Mouse (Mus musculus) midbrain, embryonic 15.5 days (tissue): ENCODE measurements at regions not wholly inside any gene's neighbourhood (a gene's known extent, or its start where the extent isn't known, plus 50 kb on each side); places are given as distances from the start of the nearest gene placed in this dataset.
A peak's percentile ranks its signal among the peaks of the same experiment; 100 is the strongest.

Experiments
- ATAC-seq: fragments of 200-750 bp; cut with Nextera tagmentation; replicated peaks from 2 replicates; pipeline ENCODE4 v1.8.0; 2017; ENCODE audit warnings: moderate TSS enrichment
- H3K27ac ChIP-seq: fragments of 300-500 bp; sonication (generic); 2 replicates; pipeline ENCODE4 v1.5.1; 2015; ENCODE audit warnings: mild to moderate bottlenecking, inconsistent platforms
- H3K27me3 ChIP-seq: fragments of 300-500 bp; sonication (generic); replicated peaks from 2 replicates; pipeline ENCODE4 v1.6.1; 2015; ENCODE audit warnings: inconsistent platforms
- H3K36me3 ChIP-seq: fragments of 300-500 bp; sonication (generic); replicated peaks from 2 replicates; pipeline ENCODE4 v1.6.1; 2015; ENCODE audit warnings: inconsistent platforms
- H3K4me1 ChIP-seq: fragments of 300-500 bp; sonication (generic); 2 replicates; pipeline ENCODE4 v1.6.1; 2015; ENCODE audit warnings: inconsistent platforms
- H3K4me2 ChIP-seq: fragments of 300-500 bp; sonication (generic); 2 replicates; pipeline ENCODE4 v1.6.1; 2015; ENCODE audit warnings: inconsistent platforms, mild to moderate bottlenecking, moderate library complexity
- H3K4me3 ChIP-seq: fragments of 300-500 bp; sonication (generic); 2 replicates; pipeline ENCODE4 v1.5.1; 2015; ENCODE audit warnings: mild to moderate bottlenecking, inconsistent platforms
- H3K9ac ChIP-seq: fragments of 300-500 bp; sonication (generic); 2 replicates; pipeline ENCODE4 v1.6.1; 2015; ENCODE audit warnings: mild to moderate bottlenecking, inconsistent platforms
- H3K9me3 ChIP-seq: fragments of 300-500 bp; sonication (generic); 2 replicates; pipeline ENCODE4 v1.6.1; 2016; ENCODE audit warnings: inconsistent platforms
- WGBS: fragments of 180-500 bp; shearing (Covaris S2); methylation state at CpG from one replicate; pipeline ENCODE4 v1.1.7; 2015; ENCODE audit warnings: mixed read lengths; 5-methylcytosine and 5-hydroxymethylcytosine counted together

- H3K9ac ChIP-seq = no peak overlapping the region
- H3K36me3 ChIP-seq = no peaks in the 10 kb centered on the region
- ATAC-seq = peak; percentile 28; the same call in 1 of the 2 replicates
- WGBS = 64% methylated on average over 14 of the region's 14 CpGs
- no peak overlapping the region for H3K4me3 ChIP-seq
- no peaks in the 10 kb centered on the region for H3K9me3 ChIP-seq
- peaks cover 18% of the 10 kb centered on the region for H3K4me1 ChIP-seq
- no peak overlapping the region for H3K4me2 ChIP-seq
- H3K27ac ChIP-seq = peak overlapping the region; percentile 9; the same call in 1 of the 2 replicates
- no peaks in the 10 kb centered on the region for H3K27me3 ChIP-seq
Measured at GRCm38 (mm10) chr12:29178168-29178895, 349.9 kb upstream of the Myt1l start.

DNA sequence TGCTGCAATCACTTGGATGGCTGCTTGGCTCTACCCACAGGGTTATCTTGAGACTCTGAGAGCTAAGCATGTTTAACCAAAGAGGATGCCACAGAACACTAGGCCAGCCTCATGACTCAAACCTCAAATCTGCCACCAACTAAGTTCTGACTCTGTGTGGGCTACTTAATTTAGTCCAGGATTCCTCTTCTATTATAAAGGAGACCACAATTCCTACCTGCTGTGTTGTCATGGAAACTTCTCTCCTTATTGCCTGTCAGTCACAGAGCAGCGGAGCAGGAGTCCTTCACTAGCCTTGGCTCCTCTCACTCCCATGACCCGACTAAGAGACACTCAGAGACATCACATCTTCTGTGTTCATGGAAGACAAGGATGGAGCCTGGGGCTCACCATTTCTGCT, 348.8 kb upstream of the Myt1l start:
- ATAC-seq = peak; percentile 48; the same call in 1 of the 2 replicates
- no peaks in the 10 kb centered on the region for H3K36me3 ChIP-seq
- peaks cover 18% of the 10 kb centered on the region for H3K4me1 ChIP-seq
- WGBS = 13% methylated on average over 2 of the region's 2 CpGs
- H3K4me3 ChIP-seq = no peak overlapping the region
- no peak overlapping the region for H3K9ac ChIP-seq
- peak overlapping the region; percentile 38; the same call in 1 of the 2 replicates for H3K27ac ChIP-seq
- no peaks in the 10 kb centered on the region for H3K9me3 ChIP-seq
- H3K4me2 ChIP-seq = no peak overlapping the region
- H3K27me3 ChIP-seq = no peaks in the 10 kb centered on the region

DNA sequence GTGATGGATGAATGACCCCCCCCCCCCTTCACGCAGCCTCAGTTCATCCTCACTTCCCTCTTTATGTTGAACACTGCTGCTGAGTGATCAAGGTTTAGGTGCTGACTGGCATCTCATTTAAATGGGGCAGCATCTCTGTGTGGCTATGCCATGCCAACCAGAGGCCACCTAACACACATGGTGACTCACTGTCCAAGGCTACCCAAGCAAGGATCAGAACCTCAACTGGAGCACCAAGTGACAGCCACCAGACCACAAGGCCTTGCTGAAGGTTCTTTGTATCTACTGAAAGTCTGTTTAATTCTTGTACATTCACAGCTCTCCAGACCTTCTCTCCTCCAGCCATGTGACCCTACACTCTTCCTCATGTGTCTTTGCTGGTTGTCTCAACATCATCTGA, 347.6 kb upstream of the Myt1l start:
- H3K9ac ChIP-seq = no peak overlapping the region
- H3K4me3 ChIP-seq = no peak overlapping the region
- H3K4me1 ChIP-seq = peaks cover 18% of the 10 kb centered on the region
- no peaks in the 10 kb centered on the region for H3K27me3 ChIP-seq
- no peaks in the 10 kb centered on the region for H3K9me3 ChIP-seq
- no peak overlapping the region for H3K27ac ChIP-seq
- no peaks in the 10 kb centered on the region for H3K36me3 ChIP-seq
- ATAC-seq = no peak
- WGBS = 68% methylated on average over 1 of the region's 1 CpGs
- no peak overlapping the region for H3K4me2 ChIP-seq

DNA sequence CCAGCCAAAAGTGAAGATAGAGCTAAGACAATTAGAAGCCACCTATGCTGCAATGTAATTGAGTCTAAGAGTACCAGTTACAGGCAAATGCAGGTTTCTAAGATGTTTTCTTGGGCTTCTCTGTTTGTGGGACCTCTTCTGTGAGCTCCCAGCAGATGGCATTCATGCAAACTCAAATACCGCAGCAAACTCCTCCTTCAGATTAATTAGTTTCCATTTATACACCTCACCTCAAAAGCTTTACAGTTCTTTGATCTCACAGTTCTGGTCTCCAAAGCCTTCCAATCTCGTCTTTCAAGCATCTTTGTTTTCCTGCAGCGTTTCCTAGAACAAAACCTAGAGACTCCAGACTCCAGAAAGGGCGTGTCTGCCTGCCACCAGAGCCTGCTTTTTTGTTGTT, 340.6 kb upstream of the Myt1l start:
- WGBS = 30% methylated on average over 4 of the region's 4 CpGs
- H3K4me1 ChIP-seq = no peaks in the 10 kb centered on the region
- no peak for ATAC-seq
- no peak overlapping the region for H3K4me3 ChIP-seq
- no peaks in the 10 kb centered on the region for H3K9me3 ChIP-seq
- no peak overlapping the region for H3K4me2 ChIP-seq
- H3K27me3 ChIP-seq = no peaks in the 10 kb centered on the region
- peak overlapping the region; percentile 49; the same call in 1 of the 2 replicates for H3K27ac ChIP-seq
- H3K36me3 ChIP-seq = no peaks in the 10 kb centered on the region
- no peak overlapping the region for H3K9ac ChIP-seq

DNA sequence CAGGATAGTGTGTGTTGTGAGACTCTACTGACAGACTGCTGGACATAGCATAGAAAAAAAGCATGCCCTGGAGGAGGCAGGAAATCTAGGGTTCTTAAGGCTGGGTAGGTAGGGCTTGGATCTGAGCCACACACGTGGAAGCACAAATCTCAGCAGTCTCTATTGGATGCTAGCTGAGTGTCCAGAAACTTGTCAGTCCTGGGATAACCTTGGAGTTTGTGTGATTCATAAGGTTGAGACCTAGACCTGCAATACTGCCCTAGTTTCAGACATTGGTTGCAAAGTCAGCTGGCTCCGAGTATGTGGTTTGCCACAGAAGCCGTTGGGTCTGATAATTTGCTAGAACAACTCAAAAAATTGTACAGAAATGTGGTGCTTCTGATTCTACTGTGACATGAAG, 335.8 kb upstream of the Myt1l start:
- no peaks in the 10 kb centered on the region for H3K4me1 ChIP-seq
- no peaks in the 10 kb centered on the region for H3K36me3 ChIP-seq
- 88% methylated on average over 3 of the region's 3 CpGs for WGBS
- no peak overlapping the region for H3K4me3 ChIP-seq
- no peaks in the 10 kb centered on the region for H3K27me3 ChIP-seq
- no peak overlapping the region for H3K9ac ChIP-seq
- no peak overlapping the region for H3K4me2 ChIP-seq
- H3K27ac ChIP-seq = no peak overlapping the region
- H3K9me3 ChIP-seq = no peaks in the 10 kb centered on the region
- no peak for ATAC-seq

- no peaks in the 10 kb centered on the region for H3K9me3 ChIP-seq
- H3K27me3 ChIP-seq = no peaks in the 10 kb centered on the region
- no peak overlapping the region for H3K4me2 ChIP-seq
- no peak overlapping the region for H3K27ac ChIP-seq
- H3K9ac ChIP-seq = no peak overlapping the region
- WGBS = 60% methylated on average over 3 of the region's 3 CpGs
- H3K4me1 ChIP-seq = no peaks in the 10 kb centered on the region
- no peaks in the 10 kb centered on the region for H3K36me3 ChIP-seq
- no peak for ATAC-seq
- no peak overlapping the region for H3K4me3 ChIP-seq
Measured at GRCm38 (mm10) chr12:29211946-29212345, 316.2 kb upstream of the Myt1l start.

GRCm38 (mm10) chr12:29213625-29214024, 314.6 kb upstream of the Myt1l start:
- Histone ChIP-seq H3K9me3 (no peaks in the 10 kb centered on the region), H3K36me3 (no peaks in the 10 kb centered on the region), H3K4me2 (no peak overlapping the region), H3K4me1 (no peaks in the 10 kb centered on the region), H3K9ac (no peak overlapping the region), H3K27me3 (no peaks in the 10 kb centered on the region), H3K27ac (no peak overlapping the region), H3K4me3 (no peak overlapping the region)
- ATAC-seq = no peak
- 91% methylated on average over 1 of the region's 1 CpGs for WGBS

GRCm38 (mm10) chr12:29222099-29222498, 306.1 kb upstream of the Myt1l start:
- ATAC-seq = no peak
- Histone ChIP-seq H3K27ac (no peak overlapping the region), H3K9ac (no peak overlapping the region), H3K27me3 (no peaks in the 10 kb centered on the region), H3K4me1 (no peaks in the 10 kb centered on the region), H3K4me3 (no peak overlapping the region), H3K9me3 (no peaks in the 10 kb centered on the region), H3K4me2 (no peak overlapping the region), H3K36me3 (no peaks in the 10 kb centered on the region)
- WGBS = 58% methylated on average over 6 of the region's 6 CpGs

DNA sequence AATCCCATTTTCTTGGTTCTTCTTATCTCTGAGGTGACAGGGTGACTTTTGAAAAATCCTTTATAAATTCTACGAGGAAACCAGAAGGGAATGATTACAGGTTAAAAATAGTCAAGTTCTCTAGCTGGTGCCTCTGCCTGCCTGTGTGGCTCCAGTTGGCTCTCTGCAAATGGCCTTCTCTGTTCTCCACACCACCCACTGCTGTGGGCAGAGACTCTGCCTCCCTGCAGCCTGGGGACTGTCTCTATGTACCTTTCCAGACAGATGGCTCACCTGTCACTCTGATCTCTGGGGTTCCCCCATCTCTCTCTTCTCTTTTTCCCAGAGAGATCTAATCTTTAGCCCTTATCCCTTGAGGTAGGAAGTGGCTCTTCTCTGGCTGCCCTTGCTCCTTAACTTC, 302.2 kb upstream of the Myt1l start:
- 0 out of 2 replicates have a peak, but pooled peaks cover 2% of the 10 kb centered on the region for H3K4me1 ChIP-seq
- no peak overlapping the region for H3K9ac ChIP-seq
- no peak overlapping the region for H3K4me2 ChIP-seq
- H3K27me3 ChIP-seq = no peaks in the 10 kb centered on the region
- H3K9me3 ChIP-seq = no peaks in the 10 kb centered on the region
- WGBS = 44% methylated on average over 1 of the region's 1 CpGs
- no peak for ATAC-seq
- no peak overlapping the region for H3K4me3 ChIP-seq
- no peaks in the 10 kb centered on the region for H3K36me3 ChIP-seq
- no peak overlapping the region for H3K27ac ChIP-seq

- Histone ChIP-seq H3K27ac (peak overlapping the region; percentile 92), H3K4me3 (peak overlapping the region; percentile 6; the same call in 1 of the 2 replicates), H3K4me1 (peaks cover 36% of the 10 kb centered on the region), H3K27me3 (no peaks in the 10 kb centered on the region), H3K9ac (peak overlapping the region; percentile 20; the same call in 1 of the 2 replicates), H3K9me3 (no peaks in the 10 kb centered on the region), H3K36me3 (no peaks in the 10 kb centered on the region), H3K4me2 (peak overlapping the region; percentile 44)
- 4% methylated on average over 16 of the region's 16 CpGs for WGBS
- ATAC-seq = peak; percentile 83
Measured at GRCm38 (mm10) chr12:29232492-29233447, 295.4 kb upstream of the Myt1l start.

- Histone ChIP-seq H3K27me3 (no peaks in the 10 kb centered on the region), H3K36me3 (no peaks in the 10 kb centered on the region), H3K4me2 (no peak overlapping the region), H3K9me3 (no peaks in the 10 kb centered on the region), H3K4me1 (peaks cover 55% of the 10 kb centered on the region), H3K9ac (no peak overlapping the region), H3K4me3 (no peak overlapping the region), H3K27ac (no peak overlapping the region)
- WGBS = 83% methylated on average over 2 of the region's 2 CpGs
- no peak for ATAC-seq
Measured at GRCm38 (mm10) chr12:29236496-29236895, 291.7 kb upstream of the Myt1l start.

DNA sequence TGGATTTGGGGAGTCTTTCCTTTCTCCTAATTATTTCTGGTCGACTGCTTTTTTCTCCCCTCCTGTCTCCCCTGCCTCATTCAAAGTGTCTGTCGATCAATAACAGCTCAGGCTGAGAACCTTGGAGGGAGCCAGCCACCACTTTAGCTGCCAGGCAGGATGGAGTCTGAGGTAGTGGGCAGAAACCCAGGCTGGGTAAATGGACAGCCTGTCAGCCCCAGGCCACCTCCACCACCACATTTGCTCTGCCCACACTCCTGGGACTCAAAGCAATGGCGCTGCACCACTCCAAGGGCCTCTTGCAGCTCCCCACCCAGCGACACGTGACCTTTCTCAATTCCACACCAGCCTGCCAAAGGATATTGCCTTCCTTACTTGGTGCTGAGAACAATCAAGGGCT, 290.7 kb upstream of the Myt1l start:
- Histone ChIP-seq H3K4me2 (no peak overlapping the region), H3K9ac (no peak overlapping the region), H3K36me3 (no peaks in the 10 kb centered on the region), H3K4me3 (no peak overlapping the region), H3K4me1 (peaks cover 46% of the 10 kb centered on the region), H3K27ac (peak overlapping the region; percentile 68), H3K9me3 (no peaks in the 10 kb centered on the region), H3K27me3 (no peaks in the 10 kb centered on the region)
- WGBS = 29% methylated on average over 5 of the region's 5 CpGs
- ATAC-seq = no peak
